Mouse (Mus musculus) urinary bladder, postnatal 25 days (tissue): ENCODE measurements around the gene Lmbrd2.
"Not testable (repeated sequence)": the region's sequence is repeated elsewhere in the genome, so short reads cannot be mapped to it uniquely, and the experiment has no call there.

Source experiments
- DNase-seq: peaks from one replicate; pipeline ENCODE4 v3.0.0; 2022; ENCODE audit warnings: low spot score

Lmbrd2 gene

GRCm38 (mm10) chr15:9134891-9135507 is 5.4 kb upstream of the Lmbrd2 start:
- no peak for DNase-seq

- no peak for DNase-seq
Measured at GRCm38 (mm10) chr15:9139447-9139846, 903 bp upstream of the Lmbrd2 start.

- no peak for DNase-seq
Measured at GRCm38 (mm10) chr15:9140684-9141171, 378 bp downstream of the Lmbrd2 start.

DNA sequence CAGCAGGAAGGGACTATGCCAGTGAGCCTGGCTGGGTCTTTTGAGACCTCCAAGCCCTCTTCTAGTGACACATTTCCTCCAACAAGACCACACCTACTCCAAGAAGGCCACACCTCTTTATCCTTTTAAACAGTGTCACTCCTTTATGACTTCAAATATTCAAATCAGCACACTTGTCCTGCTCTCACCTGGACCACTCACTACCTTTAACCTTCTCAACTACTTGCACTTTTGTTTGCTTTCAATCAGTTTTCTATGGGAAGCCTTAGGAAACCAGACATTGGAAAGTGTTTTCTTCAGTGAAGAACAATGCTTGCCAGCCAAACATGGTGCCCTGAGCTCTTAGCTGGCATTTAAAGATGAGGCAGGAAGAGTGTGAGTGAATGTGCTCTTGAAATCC is 15.0 kb downstream of the Lmbrd2 start, which contains the start of gene Skp2:
TSS of gene Skp2 (minus strand) at position 101 of the 400 bp plus-strand sequence.
- DNase-seq: no peak

DNA sequence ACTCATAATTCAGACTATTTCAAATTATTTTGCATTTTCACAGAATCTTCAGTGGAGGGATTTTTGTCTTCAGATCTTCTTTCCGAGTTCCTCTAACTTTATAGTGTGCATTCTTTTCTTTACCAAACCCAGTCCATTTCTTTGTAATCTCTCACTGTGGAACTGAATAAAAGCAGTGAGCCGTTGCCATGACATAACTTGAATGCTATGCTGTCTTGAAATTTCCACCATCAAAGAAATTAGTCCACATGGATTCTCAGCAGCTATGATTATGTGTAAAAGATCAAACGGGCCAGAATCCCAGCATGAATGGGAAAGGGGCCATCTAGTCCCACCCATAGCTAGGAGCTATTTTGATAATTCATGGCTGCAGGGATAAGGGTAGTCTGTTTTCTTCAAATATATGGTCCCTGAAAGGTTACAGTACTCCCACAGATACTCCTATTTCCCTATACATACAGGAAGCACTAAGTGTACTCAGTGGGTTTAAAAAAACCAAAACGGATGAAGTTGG is 22.3 kb downstream of the Lmbrd2 start:
- DNase-seq: no peak

GRCm38 (mm10) chr15:9164125-9164524 is 23.8 kb downstream of the Lmbrd2 start:
- no peak for DNase-seq

- DNase-seq: no peak
Measured at GRCm38 (mm10) chr15:9177038-9177437, 36.7 kb downstream of the Lmbrd2 start.

GRCm38 (mm10) chr15:9183995-9184394 is 43.6 kb downstream of the Lmbrd2 start:
- DNase-seq: no peak

DNA sequence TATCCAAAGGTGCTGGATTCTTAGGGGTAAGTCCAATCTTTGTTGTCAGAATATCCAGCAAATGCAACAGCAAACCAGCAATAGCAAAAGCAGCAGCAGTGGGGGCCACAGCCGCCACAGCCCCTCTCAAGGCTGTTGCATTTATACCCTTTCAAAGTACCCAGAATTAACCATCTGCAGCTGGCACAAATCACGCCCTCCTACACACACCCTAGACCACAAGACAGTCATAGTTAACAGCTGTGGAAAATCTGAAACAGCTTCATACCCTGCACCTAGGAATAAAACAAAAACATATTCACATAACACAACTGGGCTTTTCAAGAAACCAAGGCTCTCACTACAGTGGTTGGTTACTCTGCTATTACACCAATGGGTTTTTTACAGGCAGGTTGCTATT is 49.4 kb downstream of the Lmbrd2 start:
- DNase-seq: no peak

- DNase-seq: not testable (repeated sequence)
Measured at GRCm38 (mm10) chr15:9192685-9193084, 52.3 kb downstream of the Lmbrd2 start.

DNA sequence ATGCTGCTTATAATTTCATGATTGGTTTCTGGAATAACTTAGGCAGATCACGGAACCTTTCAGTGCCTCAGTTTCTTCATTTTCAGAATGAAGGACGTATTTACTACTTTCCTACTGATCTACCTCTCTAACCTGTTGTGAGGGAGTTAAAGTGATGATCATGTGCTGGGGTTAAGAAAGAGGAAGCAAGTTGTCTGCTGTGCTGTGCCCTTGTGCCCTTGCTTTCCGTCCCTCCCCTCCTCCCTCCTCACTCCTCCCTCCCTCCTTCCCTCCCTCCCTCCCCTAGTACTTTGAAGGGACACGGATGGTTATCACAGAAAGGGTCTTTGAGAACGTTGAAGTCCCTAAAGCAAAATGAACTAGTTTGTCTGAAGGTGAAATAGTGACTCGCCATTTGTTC is 58.1 kb downstream of the Lmbrd2 start:
- DNase-seq: no peak

DNA sequence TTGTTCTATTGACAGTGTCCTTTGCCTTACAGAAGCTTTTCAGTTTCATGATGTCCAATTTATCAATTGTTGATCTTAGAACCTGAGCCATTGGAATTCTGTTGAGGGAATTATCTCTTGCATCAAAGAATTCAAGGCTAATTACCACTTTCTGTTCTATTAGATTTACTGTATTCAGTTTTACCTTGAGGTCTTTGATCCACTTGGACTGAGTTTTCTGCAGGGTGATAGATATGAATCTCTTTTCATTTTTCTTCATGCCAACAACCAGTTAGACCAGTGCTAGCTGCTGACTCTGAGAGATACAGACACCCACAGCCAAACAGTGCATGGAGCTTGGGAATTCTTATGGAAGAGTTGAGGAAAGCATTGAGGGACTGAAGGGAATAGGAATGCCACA is 71.5 kb downstream of the Lmbrd2 start:
- DNase-seq: no peak

GRCm38 (mm10) chr15:9213026-9213425 is 72.7 kb downstream of the Lmbrd2 start:
- not testable (repeated sequence) for DNase-seq

DNA sequence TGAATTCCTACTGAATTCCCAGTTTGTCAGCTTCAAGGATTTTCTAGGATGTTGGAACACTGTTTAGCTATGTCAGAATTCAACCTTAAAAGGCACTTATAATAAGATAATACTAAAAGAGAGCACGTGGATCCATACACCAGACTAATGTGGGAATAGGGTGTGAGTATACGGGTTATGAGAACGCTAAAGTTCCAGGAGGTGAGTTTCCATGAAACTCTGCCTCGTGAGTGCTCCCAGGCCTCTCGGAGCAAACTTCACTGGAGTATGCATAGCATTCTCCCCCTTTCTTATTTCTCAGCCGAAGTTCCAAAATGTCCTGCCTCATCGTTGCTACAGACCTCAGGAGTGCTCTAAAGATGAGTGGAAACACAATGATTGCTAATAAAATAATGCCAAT is 73.1 kb downstream of the Lmbrd2 start:
- DNase-seq: not testable (repeated sequence)

DNA sequence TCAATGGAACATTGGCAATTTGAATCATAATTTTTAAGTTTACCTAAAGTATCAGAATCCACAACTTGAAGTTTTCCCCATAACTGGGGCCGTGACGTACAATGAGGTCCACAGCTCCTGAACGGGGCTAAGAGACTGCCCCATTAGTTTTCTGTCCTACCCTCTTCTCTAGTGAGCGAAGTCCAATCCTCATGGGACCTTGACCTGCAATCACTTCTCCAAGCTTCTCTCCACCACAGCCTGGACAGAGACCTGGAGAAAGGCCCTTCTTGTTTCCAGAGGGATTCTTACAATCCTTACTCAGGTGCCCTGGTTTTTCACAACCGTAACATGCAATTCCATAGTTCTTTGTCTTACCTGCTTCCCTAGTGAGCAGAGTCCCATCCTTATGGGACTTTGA is 76.1 kb downstream of the Lmbrd2 start:
- no peak for DNase-seq

- not testable (repeated sequence) for DNase-seq
Measured at GRCm38 (mm10) chr15:9230917-9231316, 90.6 kb downstream of the Lmbrd2 start.

- no peak for DNase-seq
Measured at GRCm38 (mm10) chr15:9246345-9246744, 106.0 kb downstream of the Lmbrd2 start.
